Mouse (Mus musculus) ovary, postnatal 10 days (tissue): ENCODE measurements around the gene Dmrtc1c1.
"Not testable (repeated sequence)": the region's sequence is repeated elsewhere in the genome, so short reads cannot be mapped to it uniquely, and the experiment has no call there.

Experiments used
- DNase-seq: peaks from one replicate; pipeline ENCODE4 v3.0.0; 2022; ENCODE audit warnings: low spot score

The Dmrtc1c1 gene

DNA sequence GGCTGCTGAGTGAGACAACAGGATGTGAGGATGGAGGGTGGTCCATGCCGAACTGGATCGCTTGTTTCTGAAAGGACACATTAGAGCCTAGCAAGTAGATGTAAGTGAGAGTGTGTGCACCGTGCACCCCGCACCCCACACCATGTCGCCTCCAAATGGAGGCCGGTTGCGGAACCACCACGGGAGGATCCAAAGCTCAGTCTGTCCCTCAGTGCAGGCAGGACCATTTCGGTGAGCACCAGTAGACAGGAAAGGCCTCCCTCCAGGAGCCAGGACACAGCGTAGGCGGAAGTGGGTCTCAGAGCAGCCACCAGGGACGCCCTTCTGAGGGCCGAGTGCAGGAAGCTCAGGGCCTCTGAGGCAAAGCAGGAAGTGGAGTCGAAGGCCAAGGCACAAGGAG, at the start of gene Dmrtc1c1:
Gene Dmrtc1c1 (plus strand): TSS at position 301 of the 400 bp plus-strand sequence.
- not testable (repeated sequence) for DNase-seq

GRCm38 (mm10) chrX:102765878-102766277, 36.9 kb upstream of the Dmrtc1c1 start:
- no peak for DNase-seq

- DNase-seq = no peak
These were observed 9.5 kb downstream of the Dmrtc1c1 start for GRCm38 (mm10) chrX:102812311-102812710.

- DNase-seq = not testable (repeated sequence)
These were observed 51.8 kb downstream of the Dmrtc1c1 start, which contains the start of gene Dmrtc1c2 for GRCm38 (mm10) chrX:102854516-102854915. TSS of gene Dmrtc1c2 (minus strand) at chrX:102854616.
